Mouse (Mus musculus): ENCODE results near the gene Zzz3. TPM values are rescaled to one million over a fixed set of nuclear protein-coding genes. Genes with fewer than 3 reads are reported as not detected.
A peak's percentile ranks its signal among the peaks of the same experiment; 100 is the strongest.

The Zzz3 gene
- polyA plus RNA-seq, 1 experiment, result 0.35 TPM

- no peaks in the 10 kb centered on the region for H3K9me3 ChIP-seq (ENCODE audit: control insufficient read depth, low read length)
- TF ChIP-seq TAL1 (IDR thresholded peaks at IDR 0.05; ENCODE audit: low read length), result no peak
- no peak for TF ChIP-seq GATA1 (IDR thresholded peaks at IDR 0.05; ENCODE audit: low read length)
- H3K36me3 ChIP-seq (ENCODE audit: control insufficient read depth), result no peaks in the 10 kb centered on the region
- H3K27me3 ChIP-seq (ENCODE audit: control insufficient read depth), result no peaks in the 10 kb centered on the region
- H3K4me3 ChIP-seq (replicated peaks), result peak overlapping the region; percentile 66
- peaks cover 29% of the 10 kb centered on the region for H3K4me1 ChIP-seq (ENCODE audit: control insufficient read depth)
Observed at GRCm38 (mm10) chr3:152477796-152478527, 82.7 kb downstream of the Zzz3 start.

GRCm38 (mm10) chr3:152478599-152479435 is 83.5 kb downstream of the Zzz3 start:
- H3K27me3 ChIP-seq (ENCODE audit: control insufficient read depth), result no peaks in the 10 kb centered on the region
- H3K9me3 ChIP-seq (ENCODE audit: control insufficient read depth, low read length), result no peaks in the 10 kb centered on the region
- H3K36me3 ChIP-seq (ENCODE audit: control insufficient read depth), result no peaks in the 10 kb centered on the region
- TF ChIP-seq GATA1 (IDR thresholded peaks at IDR 0.05; ENCODE audit: low read length) (no peak), TAL1 (IDR thresholded peaks at IDR 0.05; ENCODE audit: low read length) (no peak)
- H3K4me3 ChIP-seq (replicated peaks), result peak overlapping the region; percentile 66
- peaks cover 29% of the 10 kb centered on the region for H3K4me1 ChIP-seq (ENCODE audit: control insufficient read depth)

DNA sequence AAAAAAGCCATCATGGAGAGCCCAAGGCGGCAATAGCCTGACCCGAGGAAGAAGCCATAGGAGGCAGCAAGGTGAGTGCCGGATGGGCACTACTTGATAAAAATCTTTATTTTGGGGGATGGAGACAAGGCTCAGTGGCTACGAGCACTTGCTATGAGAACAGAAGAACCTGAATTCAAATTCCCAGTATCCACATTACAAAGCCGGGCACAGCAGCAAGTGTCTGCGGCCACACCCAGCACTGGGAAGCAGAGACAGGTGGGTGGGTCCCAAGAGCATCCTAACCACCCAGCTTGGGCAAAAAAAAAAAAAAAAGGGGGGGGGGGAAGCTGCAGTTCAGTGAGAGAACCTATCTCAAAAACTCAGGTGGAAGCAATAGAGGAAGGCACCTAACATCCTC is 85.1 kb downstream of the Zzz3 start:
- TF ChIP-seq GATA1 (IDR thresholded peaks at IDR 0.05; ENCODE audit: low read length) (no peak), TAL1 (IDR thresholded peaks at IDR 0.05; ENCODE audit: low read length) (no peak)
- Histone ChIP-seq H3K27me3 (ENCODE audit: control insufficient read depth) (no peaks in the 10 kb centered on the region), H3K36me3 (ENCODE audit: control insufficient read depth) (no peaks in the 10 kb centered on the region), H3K4me1 (ENCODE audit: control insufficient read depth) (peaks cover 26% of the 10 kb centered on the region), H3K9me3 (ENCODE audit: control insufficient read depth, low read length) (no peaks in the 10 kb centered on the region), H3K4me3 (replicated peaks) (no peak overlapping the region)

DNA sequence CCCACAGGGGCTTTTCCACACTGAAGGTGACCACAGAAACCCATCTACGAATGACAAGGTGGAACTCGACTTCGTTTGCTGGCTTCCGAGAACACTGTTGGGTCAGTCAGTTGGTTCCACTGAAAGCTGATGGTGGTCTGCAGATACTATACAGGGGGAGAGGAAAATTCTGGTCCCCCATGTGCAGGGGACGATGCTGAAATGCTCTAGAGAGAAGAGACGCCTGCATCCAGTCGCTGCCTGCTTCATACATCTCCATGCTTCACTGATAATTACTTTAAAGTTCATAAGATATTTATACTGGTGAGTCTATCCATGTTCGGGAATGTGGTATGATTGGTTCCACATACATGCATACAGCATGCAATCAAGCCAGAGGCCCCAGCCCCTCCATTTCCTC is 86.9 kb downstream of the Zzz3 start:
- Histone ChIP-seq H3K4me1 (ENCODE audit: control insufficient read depth) (peaks cover 23% of the 10 kb centered on the region), H3K36me3 (ENCODE audit: control insufficient read depth) (no peaks in the 10 kb centered on the region), H3K4me3 (replicated peaks) (no peak overlapping the region), H3K27me3 (ENCODE audit: control insufficient read depth) (no peaks in the 10 kb centered on the region), H3K9me3 (ENCODE audit: control insufficient read depth, low read length) (peaks cover 13% of the 10 kb centered on the region)
- no peak for TF ChIP-seq GATA1 (IDR thresholded peaks at IDR 0.05; ENCODE audit: low read length)
- no peak for TF ChIP-seq TAL1 (IDR thresholded peaks at IDR 0.05; ENCODE audit: low read length)

DNA sequence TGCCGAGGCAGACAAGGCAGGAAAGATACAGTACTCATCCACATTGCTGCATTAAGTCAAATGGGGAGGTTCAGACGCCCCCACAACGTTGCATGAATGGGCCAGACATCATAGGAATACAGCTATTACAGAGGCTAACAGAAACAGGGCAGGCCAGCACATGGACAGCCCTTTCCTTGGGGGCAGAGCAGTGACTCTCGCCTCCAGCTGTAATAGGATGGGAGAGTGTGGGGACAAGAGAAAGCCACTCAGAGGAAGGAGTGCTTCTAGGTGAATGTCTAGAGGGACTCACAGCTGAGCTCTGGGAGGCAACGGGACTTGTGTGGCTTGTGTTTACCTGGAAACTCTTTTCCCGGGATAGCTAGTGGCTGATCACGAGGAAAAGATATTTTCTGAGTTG is 88.5 kb downstream of the Zzz3 start:
- TF ChIP-seq GATA1 (IDR thresholded peaks at IDR 0.05; ENCODE audit: low read length) (no peak), TAL1 (IDR thresholded peaks at IDR 0.05; ENCODE audit: low read length) (no peak)
- H3K36me3 ChIP-seq (ENCODE audit: control insufficient read depth), result no peaks in the 10 kb centered on the region
- no peaks in the 10 kb centered on the region for H3K27me3 ChIP-seq (ENCODE audit: control insufficient read depth)
- peaks cover 7% of the 10 kb centered on the region for H3K4me1 ChIP-seq (ENCODE audit: control insufficient read depth)
- H3K4me3 ChIP-seq (replicated peaks), result no peak overlapping the region
- peaks cover 14% of the 10 kb centered on the region for H3K9me3 ChIP-seq (ENCODE audit: control insufficient read depth, low read length)

DNA sequence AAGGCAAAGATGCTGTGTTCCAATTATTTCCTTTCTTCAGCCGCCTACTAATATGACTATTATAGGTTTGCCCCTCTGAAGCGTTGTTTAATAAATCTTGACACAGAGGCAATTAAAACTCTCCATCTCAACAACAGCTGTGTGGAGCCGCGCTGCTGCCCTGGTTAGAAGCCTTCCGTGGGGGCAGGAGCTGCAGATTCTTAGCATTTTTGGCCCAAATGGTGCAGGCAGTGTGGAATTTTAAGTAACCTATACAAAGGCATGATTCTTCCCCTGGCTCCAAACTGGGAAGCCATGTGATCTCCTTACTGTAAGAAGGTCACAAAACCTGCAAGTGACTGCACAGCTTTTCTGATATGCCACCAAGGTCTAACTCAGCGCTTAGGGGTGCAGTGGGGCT is 88.9 kb downstream of the Zzz3 start:
- Histone ChIP-seq H3K27me3 (ENCODE audit: control insufficient read depth) (no peaks in the 10 kb centered on the region), H3K9me3 (ENCODE audit: control insufficient read depth, low read length) (peaks cover 14% of the 10 kb centered on the region), H3K4me3 (replicated peaks) (no peak overlapping the region), H3K36me3 (ENCODE audit: control insufficient read depth) (no peaks in the 10 kb centered on the region), H3K4me1 (ENCODE audit: control insufficient read depth) (peaks cover 4% of the 10 kb centered on the region)
- TF ChIP-seq TAL1 (IDR thresholded peaks at IDR 0.05; ENCODE audit: low read length), result no peak
- TF ChIP-seq GATA1 (IDR thresholded peaks at IDR 0.05; ENCODE audit: low read length), result no peak

DNA sequence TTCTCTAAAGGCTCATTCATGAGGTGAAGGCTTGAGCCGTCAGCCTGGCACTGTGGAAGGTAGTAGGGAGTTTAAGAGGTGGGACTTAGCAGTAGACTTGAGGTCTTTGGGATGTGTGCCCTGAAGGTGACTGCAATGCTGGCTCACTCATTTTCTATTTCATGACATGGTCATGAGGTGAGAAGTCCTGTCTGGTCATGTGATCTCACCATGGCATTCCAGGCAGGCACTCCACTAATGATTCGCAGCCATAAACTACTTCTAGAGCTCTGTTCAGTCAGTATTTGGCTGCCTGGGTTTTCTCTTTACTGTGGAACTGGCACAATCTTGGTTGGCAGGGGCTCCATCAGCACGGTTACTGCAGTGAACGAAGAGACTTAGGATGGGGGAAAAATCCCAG is 93.7 kb downstream of the Zzz3 start:
- Histone ChIP-seq H3K4me1 (ENCODE audit: control insufficient read depth) (no peaks in the 10 kb centered on the region), H3K4me3 (replicated peaks) (no peak overlapping the region)
- TF ChIP-seq TAL1 (IDR thresholded peaks at IDR 0.05; ENCODE audit: low read length), result no peak
- TF ChIP-seq GATA1 (IDR thresholded peaks at IDR 0.05; ENCODE audit: low read length), result no peak

GRCm38 (mm10) chr3:152490423-152490822 is 95.2 kb downstream of the Zzz3 start:
- Histone ChIP-seq H3K9me3 (ENCODE audit: control insufficient read depth, low read length) (peaks cover 14% of the 10 kb centered on the region), H3K4me1 (ENCODE audit: control insufficient read depth) (no peaks in the 10 kb centered on the region)

More for the DNA sequence above, 93.7 kb downstream of the Zzz3 start:
- Histone ChIP-seq H3K36me3 (ENCODE audit: control insufficient read depth) (no peaks in the 10 kb centered on the region), H3K27me3 (ENCODE audit: control insufficient read depth) (no peaks in the 10 kb centered on the region; the same call in 1 of the 2 replicates), H3K9me3 (ENCODE audit: control insufficient read depth, low read length) (peaks cover 14% of the 10 kb centered on the region)

DNA sequence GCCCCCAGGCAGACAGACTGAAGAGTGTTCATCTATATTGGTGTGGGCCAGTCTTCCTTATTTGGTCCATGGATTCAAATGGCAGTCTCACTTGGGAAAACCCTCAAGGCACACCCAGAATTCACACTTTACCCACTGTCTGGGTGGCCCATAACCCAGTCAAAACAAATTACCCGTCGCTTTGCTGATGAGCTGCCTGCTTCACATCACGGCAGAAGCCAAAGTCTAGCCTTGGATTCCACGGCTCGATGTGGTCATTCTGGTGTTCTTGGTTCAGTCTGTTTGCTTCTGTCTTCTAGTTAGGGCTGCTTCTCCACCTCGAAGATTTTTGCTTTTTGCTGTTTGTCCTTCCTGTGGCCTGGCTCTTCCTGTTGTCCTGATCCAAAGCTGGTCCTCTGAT is 97.0 kb downstream of the Zzz3 start:
- no peaks in the 10 kb centered on the region for H3K36me3 ChIP-seq (ENCODE audit: control insufficient read depth)
- H3K27me3 ChIP-seq (ENCODE audit: control insufficient read depth), result no peaks in the 10 kb centered on the region; the same call in 1 of the 2 replicates
- H3K4me3 ChIP-seq (replicated peaks), result no peak overlapping the region
- peaks cover under 1% of the 10 kb centered on the region; the same call in 1 of the 2 replicates for H3K9me3 ChIP-seq (ENCODE audit: control insufficient read depth, low read length)
- no peak for TF ChIP-seq TAL1 (IDR thresholded peaks at IDR 0.05; ENCODE audit: low read length)
- TF ChIP-seq GATA1 (IDR thresholded peaks at IDR 0.05; ENCODE audit: low read length), result no peak
- H3K4me1 ChIP-seq (ENCODE audit: control insufficient read depth), result no peaks in the 10 kb centered on the region

More at GRCm38 (mm10) chr3:152490423-152490822, 95.2 kb downstream of the Zzz3 start:
- no peaks in the 10 kb centered on the region for H3K36me3 ChIP-seq (ENCODE audit: control insufficient read depth)
- no peaks in the 10 kb centered on the region; the same call in 1 of the 2 replicates for H3K27me3 ChIP-seq (ENCODE audit: control insufficient read depth)
- H3K4me3 ChIP-seq (replicated peaks), result no peak overlapping the region
- TF ChIP-seq GATA1 (IDR thresholded peaks at IDR 0.05; ENCODE audit: low read length), result no peak
- no peak for TF ChIP-seq TAL1 (IDR thresholded peaks at IDR 0.05; ENCODE audit: low read length)

Data from erythroblast, embryonic 14.5 days (primary cell).